ENCODE assay signal across 47 mouse cellular contexts in genomic region chr6:42834084-42834483, GRCm38 (mm10). TPM values are rescaled to one million over a fixed set of nuclear protein-coding genes. Genes with fewer than 3 reads are reported as not detected.
"Had no signal": no experiment of that assay in that cellular context is flagged by ENCODE, and none has a peak within 500 bp of the region (broad histone marks: within the 10 kb centered on the region; RNA-seq: fewer than 3 reads in every experiment).

Gene Olfr449, plus strand, starts transcription at chr6:42834384.

- H3K4me3 ChIP-seq: left cerebral cortex, adult 2 months; limb, embryonic 10.5 days; limb, embryonic 12.5 days; limb, embryonic 13.5 days; limb, embryonic 15.5 days; liver, embryonic 12.5 days; liver, embryonic 13.5 days; liver, embryonic 15.5 days; lung, embryonic 15.5 days; megakaryocyte, embryonic 14.5 days; midbrain, embryonic 10.5 days; midbrain, embryonic 12.5 days; midbrain, embryonic 13.5 days; midbrain, embryonic 15.5 days; myocyte; neural tube, embryonic 12.5 days had no signal

- H3K9ac ChIP-seq: limb, embryonic 12.5 days; limb, embryonic 13.5 days; limb, embryonic 15.5 days; liver, embryonic 12.5 days; liver, embryonic 13.5 days; liver, embryonic 14.5 days; liver, embryonic 15.5 days; liver, postnatal 0 days; lung, embryonic 15.5 days; midbrain, embryonic 12.5 days; midbrain, embryonic 13.5 days; midbrain, embryonic 15.5 days; neural tube, embryonic 12.5 days had no signal

- ATAC-seq: liver, embryonic 12.5 days; liver, postnatal 0 days; lung, postnatal 0 days; midbrain, embryonic 13.5 days; midbrain, embryonic 15.5 days; midbrain, embryonic 16.5 days had no signal

- H3K4me2 ChIP-seq: limb, embryonic 12.5 days; limb, embryonic 13.5 days; limb, embryonic 15.5 days; liver, embryonic 11.5 days; liver, embryonic 12.5 days; liver, embryonic 13.5 days; liver, embryonic 15.5 days; lung, embryonic 15.5 days; midbrain, embryonic 11.5 days; midbrain, embryonic 12.5 days; midbrain, embryonic 13.5 days; midbrain, embryonic 15.5 days; neural tube, embryonic 12.5 days had no signal

- H3K27me3 ChIP-seq: limb, embryonic 12.5 days; limb, embryonic 13.5 days; limb, embryonic 15.5 days; liver, embryonic 12.5 days; liver, embryonic 13.5 days; liver, embryonic 15.5 days; lung, embryonic 15.5 days; megakaryocyte, embryonic 14.5 days; midbrain, embryonic 12.5 days; midbrain, embryonic 13.5 days; midbrain, embryonic 15.5 days; neural tube, embryonic 12.5 days had no signal

- H3K4me1 ChIP-seq: limb, embryonic 10.5 days; limb, embryonic 12.5 days; limb, embryonic 13.5 days; limb, embryonic 15.5 days; liver, embryonic 12.5 days; liver, embryonic 13.5 days; liver, embryonic 15.5 days; lung, embryonic 15.5 days; megakaryocyte, embryonic 14.5 days; midbrain, embryonic 10.5 days; midbrain, embryonic 12.5 days; midbrain, embryonic 13.5 days; midbrain, embryonic 15.5 days; neural tube, embryonic 12.5 days had no signal

- H3K36me3 ChIP-seq: limb, embryonic 10.5 days; limb, embryonic 12.5 days; limb, embryonic 13.5 days; limb, embryonic 15.5 days; liver, embryonic 12.5 days; liver, embryonic 13.5 days; liver, embryonic 15.5 days; lung, embryonic 15.5 days; midbrain, embryonic 10.5 days; midbrain, embryonic 12.5 days; midbrain, embryonic 13.5 days; midbrain, embryonic 15.5 days; neural tube, embryonic 12.5 days had no signal

- H3K27ac ChIP-seq: left cerebral cortex, adult 2 months; limb, embryonic 10.5 days; limb, embryonic 12.5 days; limb, embryonic 13.5 days; limb, embryonic 15.5 days; liver, embryonic 12.5 days; liver, embryonic 13.5 days; liver, embryonic 14.5 days; liver, embryonic 15.5 days; lung, embryonic 15.5 days; macrophage; midbrain, embryonic 10.5 days; midbrain, embryonic 12.5 days; midbrain, embryonic 13.5 days; midbrain, embryonic 15.5 days; neural tube, embryonic 12.5 days had no signal

- H3K9me3 ChIP-seq: limb, embryonic 10.5 days; limb, embryonic 12.5 days; limb, embryonic 13.5 days; limb, embryonic 15.5 days; liver, embryonic 12.5 days; liver, embryonic 13.5 days; liver, embryonic 15.5 days; lung, embryonic 15.5 days; midbrain, embryonic 10.5 days; midbrain, embryonic 12.5 days; midbrain, embryonic 13.5 days; midbrain, embryonic 15.5 days; neural tube, embryonic 12.5 days had no signal

- DNase-seq: left cerebral cortex, postnatal 4 days; liver; liver, embryonic 13.5 days; liver, postnatal 0 days; lung, adult 18-20 months; lung, adult 2 months; lung, postnatal 10 days; lung, postnatal 14 days; lung, postnatal 4 days; midbrain, embryonic 14.5 days had no signal

RNA-seq across cellular contexts. Expression of gene Olfr449, which starts in this region (rescaled TPM):
- total RNA-seq: left cerebral cortex, adult 2 months; left cerebral cortex, adult 8-10 months; left cerebral cortex, postnatal 10 days; left cerebral cortex, postnatal 14 days; left cerebral cortex, postnatal 25 days; left cerebral cortex, postnatal 36 days; left cerebral cortex, postnatal 4 days; liver, adult 2 months; megakaryocyte progenitor cell, adult 5-6 weeks; megakaryocyte, adult 5-6 weeks; megakaryocyte-erythroid progenitor cell, adult 5-6 weeks; midbrain, postnatal 0 days; monocyte, adult 5-6 weeks had no signal
- polyA plus RNA-seq: limb, embryonic 10.5 days; limb, embryonic 11.5 days; limb, embryonic 12.5 days; limb, embryonic 13.5 days; limb, embryonic 14.5 days; limb, embryonic 15.5 days; liver, adult 2 months; liver, embryonic 11.5 days; liver, embryonic 12.5 days; liver, embryonic 13.5 days; liver, embryonic 14.5 days; liver, embryonic 15.5 days; liver, embryonic 16.5 days; liver, postnatal 0 days; lung, adult 2 months; lung, embryonic 15.5 days; lung, embryonic 16.5 days; lung, postnatal 0 days; macrophage; midbrain, embryonic 10.5 days; midbrain, embryonic 11.5 days; midbrain, embryonic 12.5 days; midbrain, embryonic 13.5 days; midbrain, embryonic 14.5 days; midbrain, embryonic 15.5 days; midbrain, embryonic 16.5 days; midbrain, postnatal 0 days; myocyte; neural tube, embryonic 11.5 days; neural tube, embryonic 12.5 days had no signal
